Mouse (Mus musculus) stomach, postnatal 0 days (tissue): ENCODE measurements at regions not wholly inside any gene's neighbourhood (a gene's known extent, or its start where the extent isn't known, plus 50 kb on each side); places are given as distances from the start of the nearest gene placed in this dataset.

ENCODE experiments used
- ATAC-seq: fragments of 200-750 bp; cut with Nextera tagmentation; 2 replicates; pipeline ENCODE4 v1.8.0; 2017; ENCODE audit not compliant: low FRiP score, low TSS enrichment
- DNase-seq: peaks from one replicate; pipeline ENCODE4 v3.0.0-alpha.2; 2016; ENCODE audit warnings: low spot score
- H3K27ac ChIP-seq: fragments of 300-500 bp; sonication (generic); replicated peaks from 2 replicates; pipeline ENCODE4 v1.5.1; 2014; ENCODE audit warnings: mild to moderate bottlenecking, control low read depth
- H3K27me3 ChIP-seq: fragments of 300-500 bp; sonication (generic); 2 replicates; pipeline ENCODE4 v1.6.1; 2014; ENCODE audit warnings: low read length; ENCODE audit not compliant: control insufficient read depth, insufficient read depth
- H3K36me3 ChIP-seq: fragments of 300-500 bp; sonication (generic); 2 replicates; pipeline ENCODE4 v1.6.1; 2014; ENCODE audit warnings: low read length, mixed read lengths; ENCODE audit not compliant: control insufficient read depth, insufficient read depth
- H3K4me1 ChIP-seq: fragments of 300-500 bp; sonication (generic); replicated peaks from 2 replicates; pipeline ENCODE4 v1.6.1; 2014; ENCODE audit warnings: antibody characterized with exemption; ENCODE audit not compliant: control insufficient read depth, insufficient read depth
- H3K4me2 ChIP-seq: fragments of 300-500 bp; sonication (generic); replicated peaks from 2 replicates; pipeline ENCODE4 v1.6.1; 2014; ENCODE audit warnings: low read depth, mild to moderate bottlenecking, control low read depth, moderate library complexity
- H3K4me3 ChIP-seq: fragments of 300-500 bp; sonication (generic); 2 replicates; pipeline ENCODE4 v1.5.1; 2014; ENCODE audit warnings: low read depth, low read length, control low read depth
- H3K9ac ChIP-seq: fragments of 300-500 bp; sonication (generic); 2 replicates; pipeline ENCODE4 v1.6.1; 2014; ENCODE audit warnings: mild to moderate bottlenecking, low read length, control low read depth, mixed read lengths
- H3K9me3 ChIP-seq: fragments of 300-500 bp; sonication (generic); 2 replicates; pipeline ENCODE4 v1.6.1; 2016; ENCODE audit warnings: low read length; ENCODE audit not compliant: control insufficient read depth
- CTCF ChIP-seq: IDR thresholded peaks from 2 replicates; pipeline ENCODE4 v1.5.1; 2016; ENCODE audit warnings: antibody characterized with exemption, low read depth, mild to moderate bottlenecking, moderate library complexity
- EP300 ChIP-seq: optimal IDR thresholded peaks from 2 replicates; pipeline ENCODE3; 2016; ENCODE audit warnings: antibody characterized with exemption
- WGBS: fragments of 180-500 bp; shearing (Covaris S2); extraction: QIAGEN DNeasy Blood & Tissue Kit; methylation state at CpG from one replicate; pipeline ENCODE4 v1.1.7; 2014; 5-methylcytosine and 5-hydroxymethylcytosine counted together

GRCm38 (mm10) chr14:120560416-120560815 is 82.2 kb downstream of the Rap2a start:
- Histone ChIP-seq H3K27me3 (no peaks in the 10 kb centered on the region), H3K27ac (no peak overlapping the region), H3K4me2 (no peak overlapping the region), H3K36me3 (no peaks in the 10 kb centered on the region), H3K4me3 (no peak overlapping the region), H3K9ac (no peak overlapping the region), H3K4me1 (no peaks in the 10 kb centered on the region), H3K9me3 (no peaks in the 10 kb centered on the region)
- WGBS, result 93% methylated on average over 7 of the region's 7 CpGs
- TF ChIP-seq CTCF (no peak), EP300 (no peak)
- ATAC-seq (no peak), DNase-seq (no peak)

GRCm38 (mm10) chr14:120560987-120561386 is 82.7 kb downstream of the Rap2a start:
- DNase-seq (no peak), ATAC-seq (no peak)
- Histone ChIP-seq H3K27ac (no peak overlapping the region), H3K36me3 (no peaks in the 10 kb centered on the region), H3K4me2 (no peak overlapping the region), H3K9ac (no peak overlapping the region), H3K27me3 (no peaks in the 10 kb centered on the region), H3K4me3 (no peak overlapping the region), H3K4me1 (no peaks in the 10 kb centered on the region), H3K9me3 (no peaks in the 10 kb centered on the region)
- TF ChIP-seq CTCF (no peak), EP300 (no peak)
- WGBS, result 87% methylated on average over 2 of the region's 2 CpGs

- no peak for DNase-seq
- 33% methylated on average over 1 of the region's 1 CpGs for WGBS
- no peak overlapping the region for H3K27ac ChIP-seq
- H3K27me3 ChIP-seq, result no peaks in the 10 kb centered on the region
- no peak overlapping the region for H3K4me2 ChIP-seq
- no peak overlapping the region for H3K4me3 ChIP-seq
- no peak for ATAC-seq
- no peaks in the 10 kb centered on the region for H3K4me1 ChIP-seq
- H3K36me3 ChIP-seq, result no peaks in the 10 kb centered on the region
- TF ChIP-seq EP300 (no peak), CTCF (no peak)
- no peaks in the 10 kb centered on the region for H3K9me3 ChIP-seq
- H3K9ac ChIP-seq, result no peak overlapping the region
Observed at GRCm38 (mm10) chr14:120566945-120567344, 88.7 kb downstream of the Rap2a start.

- Histone ChIP-seq H3K4me2 (no peak overlapping the region), H3K9me3 (no peaks in the 10 kb centered on the region), H3K4me1 (no peaks in the 10 kb centered on the region), H3K9ac (no peak overlapping the region), H3K27ac (no peak overlapping the region), H3K27me3 (no peaks in the 10 kb centered on the region), H3K4me3 (no peak overlapping the region), H3K36me3 (no peaks in the 10 kb centered on the region)
- ATAC-seq (peak; percentile 91), DNase-seq (peak; percentile 24)
- TF ChIP-seq CTCF (no peak), EP300 (no peak)
- 58% methylated on average over 4 of the region's 4 CpGs for WGBS
Observed at GRCm38 (mm10) chr14:120568054-120568453, 89.8 kb downstream of the Rap2a start.

GRCm38 (mm10) chr14:120572238-120572637 is 94.0 kb downstream of the Rap2a start:
- Histone ChIP-seq H3K27me3 (no peaks in the 10 kb centered on the region), H3K9ac (no peak overlapping the region), H3K36me3 (no peaks in the 10 kb centered on the region), H3K9me3 (no peaks in the 10 kb centered on the region), H3K4me3 (no peak overlapping the region), H3K4me2 (no peak overlapping the region), H3K4me1 (no peaks in the 10 kb centered on the region), H3K27ac (no peak overlapping the region)
- DNase-seq, result no peak
- TF ChIP-seq EP300, result no peak
- no peak for TF ChIP-seq CTCF
- WGBS, result 78% methylated on average over 10 of the region's 10 CpGs
- ATAC-seq, result no peak

GRCm38 (mm10) chr14:120575202-120575601 is 97.0 kb downstream of the Rap2a start:
- H3K9ac ChIP-seq, result no peak overlapping the region
- 34% methylated on average over 6 of the region's 6 CpGs for WGBS
- DNase-seq (no peak), ATAC-seq (no peak)
- TF ChIP-seq EP300 (no peak), CTCF (no peak)
- no peaks in the 10 kb centered on the region for H3K27me3 ChIP-seq
- H3K4me3 ChIP-seq, result no peak overlapping the region
- no peaks in the 10 kb centered on the region for H3K36me3 ChIP-seq
- no peak overlapping the region for H3K4me2 ChIP-seq
- no peaks in the 10 kb centered on the region for H3K4me1 ChIP-seq
- no peaks in the 10 kb centered on the region for H3K9me3 ChIP-seq
- no peak overlapping the region for H3K27ac ChIP-seq
